Mouse (Mus musculus) hindbrain, embryonic 15.5 days (tissue): ENCODE results near the gene Il10ra. TPM values are rescaled to one million over a fixed set of nuclear protein-coding genes. Genes with fewer than 3 reads are reported as not detected.

Experiments
- ATAC-seq: fragments of 200-750 bp; cut with Nextera tagmentation; 2 replicates; pipeline ENCODE4 v1.8.0; 2017; ENCODE audit warnings: low read depth, moderate number of reproducible peaks, moderate TSS enrichment; ENCODE audit not compliant: low FRiP score
- H3K27ac ChIP-seq: fragments of 300-500 bp; sonication (generic); replicated peaks from 2 replicates; pipeline ENCODE4 v1.5.1; 2015; ENCODE audit warnings: mild to moderate bottlenecking, inconsistent platforms
- H3K27me3 ChIP-seq: fragments of 300-500 bp; sonication (generic); 2 replicates; pipeline ENCODE4 v1.6.1; 2015; ENCODE audit warnings: control low read depth, inconsistent platforms
- H3K36me3 ChIP-seq: fragments of 300-500 bp; sonication (generic); 2 replicates; pipeline ENCODE4 v1.6.1; 2015; ENCODE audit warnings: control low read depth, inconsistent platforms
- H3K4me1 ChIP-seq: fragments of 300-500 bp; sonication (generic); replicated peaks from 2 replicates; pipeline ENCODE4 v1.6.1; 2015; ENCODE audit warnings: control low read depth, inconsistent platforms
- H3K4me2 ChIP-seq: fragments of 300-500 bp; sonication (generic); 2 replicates; pipeline ENCODE4 v1.6.1; 2015; ENCODE audit warnings: moderate library complexity, mild to moderate bottlenecking, inconsistent platforms
- H3K4me3 ChIP-seq: fragments of 300-500 bp; sonication (generic); 2 replicates; pipeline ENCODE4 v1.5.1; 2015; ENCODE audit warnings: mild to moderate bottlenecking, inconsistent platforms
- H3K9ac ChIP-seq: fragments of 300-500 bp; sonication (generic); 2 replicates; pipeline ENCODE4 v1.6.1; 2015; ENCODE audit warnings: inconsistent platforms
- H3K9me3 ChIP-seq: fragments of 300-500 bp; sonication (generic); 2 replicates; pipeline ENCODE4 v1.6.1; 2016; ENCODE audit warnings: control low read depth, inconsistent platforms
- WGBS: fragments of 180-500 bp; shearing (Covaris S2); methylation state at CpG from one replicate; pipeline ENCODE4 v1.1.7; 2015; 5-methylcytosine and 5-hydroxymethylcytosine counted together
- polyA plus RNA-seq: library from polyadenylated mRNA; unstranded; fragments of >200 nt; fragmentation: Nextera tagmentation; extraction: Ambion mirVana; gene quantifications from 2 replicates; pipeline ENCODE4 v1.2.1, GENCODE M21; 2015

The Il10ra gene
- polyA plus RNA-seq, 1 experiment from 2014 or later = 0.62 TPM

DNA sequence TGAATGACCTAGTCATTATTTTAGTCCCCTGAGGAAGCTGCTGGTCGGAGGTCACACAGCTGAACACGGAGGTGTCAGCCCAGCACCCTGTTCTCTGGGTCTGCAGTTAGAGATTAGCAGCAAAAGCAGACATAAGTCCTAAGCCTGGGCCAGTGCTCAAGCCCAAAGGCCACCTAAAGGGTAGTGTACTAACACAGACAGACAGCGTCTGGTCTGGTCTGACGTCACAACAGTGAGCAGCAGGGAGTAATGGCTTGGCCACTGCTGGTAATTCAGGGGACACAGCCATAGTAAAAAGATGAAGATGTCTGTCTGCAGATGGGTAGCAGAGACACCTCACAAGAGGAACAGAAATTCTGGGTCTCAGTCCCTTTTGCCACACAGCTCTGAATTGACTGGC is 14.3 kb downstream of the Il10ra start:
- WGBS = 64% methylated on average over 4 of the region's 4 CpGs
- Histone ChIP-seq H3K9ac (no peak overlapping the region), H3K9me3 (no peaks in the 10 kb centered on the region), H3K27me3 (no peaks in the 10 kb centered on the region), H3K36me3 (no peaks in the 10 kb centered on the region), H3K4me2 (no peak overlapping the region), H3K4me3 (no peak overlapping the region), H3K4me1 (no peaks in the 10 kb centered on the region), H3K27ac (no peak overlapping the region)
- no peak for ATAC-seq

GRCm38 (mm10) chr9:45254021-45254420 is 14.9 kb downstream of the Il10ra start:
- no peak overlapping the region for H3K4me3 ChIP-seq
- H3K9me3 ChIP-seq = no peaks in the 10 kb centered on the region
- no peak overlapping the region for H3K9ac ChIP-seq
- no peaks in the 10 kb centered on the region for H3K36me3 ChIP-seq
- no peaks in the 10 kb centered on the region for H3K4me1 ChIP-seq
- 49% methylated on average over 6 of the region's 6 CpGs for WGBS
- no peak overlapping the region for H3K27ac ChIP-seq
- no peak for ATAC-seq
- H3K27me3 ChIP-seq = no peaks in the 10 kb centered on the region
- no peak overlapping the region for H3K4me2 ChIP-seq

- H3K36me3 ChIP-seq = no peaks in the 10 kb centered on the region
- no peak overlapping the region for H3K4me2 ChIP-seq
- no peak for ATAC-seq
- H3K4me1 ChIP-seq = no peaks in the 10 kb centered on the region
- WGBS = 81% methylated on average over 6 of the region's 6 CpGs
- no peaks in the 10 kb centered on the region for H3K27me3 ChIP-seq
- no peak overlapping the region for H3K4me3 ChIP-seq
- H3K9me3 ChIP-seq = no peaks in the 10 kb centered on the region
- H3K9ac ChIP-seq = no peak overlapping the region
- no peak overlapping the region for H3K27ac ChIP-seq
Observed at GRCm38 (mm10) chr9:45252395-45252794, 16.6 kb downstream of the Il10ra start.

DNA sequence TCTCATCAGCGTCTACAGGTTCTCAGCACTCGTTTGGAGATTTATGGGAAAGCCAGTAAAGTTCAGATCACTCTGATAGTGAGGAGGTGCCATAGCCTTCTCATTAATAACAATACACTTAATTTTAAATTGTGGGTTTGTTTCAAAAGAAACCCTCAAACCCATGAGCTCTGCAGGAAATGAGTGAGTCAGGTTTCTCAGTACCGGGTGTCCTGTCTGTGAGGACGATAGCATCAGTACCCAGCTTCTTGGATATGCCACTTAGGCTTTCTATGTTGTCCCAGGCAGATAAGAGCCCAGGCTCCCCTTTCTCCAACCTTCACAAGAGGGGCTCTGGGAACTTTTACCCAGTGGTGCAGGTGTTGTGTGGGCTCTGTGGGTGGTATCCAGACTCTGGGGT is 17.0 kb downstream of the Il10ra start:
- no peak overlapping the region for H3K4me2 ChIP-seq
- no peaks in the 10 kb centered on the region for H3K9me3 ChIP-seq
- H3K4me3 ChIP-seq = no peak overlapping the region
- no peak overlapping the region for H3K9ac ChIP-seq
- ATAC-seq = no peak
- no peaks in the 10 kb centered on the region for H3K27me3 ChIP-seq
- no peaks in the 10 kb centered on the region for H3K36me3 ChIP-seq
- WGBS = 84% methylated on average over 4 of the region's 4 CpGs
- no peak overlapping the region for H3K27ac ChIP-seq
- H3K4me1 ChIP-seq = no peaks in the 10 kb centered on the region

DNA sequence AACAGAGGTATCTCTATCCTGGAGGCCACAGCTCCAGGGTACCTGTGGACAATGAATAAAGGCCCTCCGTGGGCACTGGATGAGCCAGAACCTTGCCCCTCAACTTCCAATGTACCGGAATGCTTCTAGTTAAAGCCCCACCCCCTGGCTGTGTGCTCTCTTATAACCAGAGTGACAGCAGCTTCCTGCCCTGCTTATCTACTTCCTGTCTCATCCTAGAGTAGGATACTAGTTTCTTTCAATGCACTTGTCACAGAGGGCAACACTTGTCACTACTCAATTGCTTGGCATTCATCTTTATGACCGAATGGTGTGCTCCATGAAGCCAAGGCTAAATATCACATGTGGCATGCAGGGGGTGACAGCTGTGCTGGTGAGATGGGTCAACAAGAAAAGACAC is 17.7 kb downstream of the Il10ra start:
- H3K4me3 ChIP-seq = no peak overlapping the region
- no peak overlapping the region for H3K27ac ChIP-seq
- no peak overlapping the region for H3K9ac ChIP-seq
- no peaks in the 10 kb centered on the region for H3K27me3 ChIP-seq
- no peak overlapping the region for H3K4me2 ChIP-seq
- H3K4me1 ChIP-seq = no peaks in the 10 kb centered on the region
- 88% methylated on average over 3 of the region's 3 CpGs for WGBS
- H3K36me3 ChIP-seq = no peaks in the 10 kb centered on the region
- no peaks in the 10 kb centered on the region for H3K9me3 ChIP-seq
- ATAC-seq = no peak

- Histone ChIP-seq H3K9ac (no peak overlapping the region), H3K4me2 (no peak overlapping the region), H3K27me3 (no peaks in the 10 kb centered on the region), H3K4me1 (no peaks in the 10 kb centered on the region), H3K27ac (no peak overlapping the region), H3K9me3 (no peaks in the 10 kb centered on the region), H3K4me3 (no peak overlapping the region), H3K36me3 (no peaks in the 10 kb centered on the region)
- WGBS = 86% methylated on average over 7 of the region's 7 CpGs
- no peak for ATAC-seq
Observed at GRCm38 (mm10) chr9:45250306-45250705, 18.6 kb downstream of the Il10ra start.

DNA sequence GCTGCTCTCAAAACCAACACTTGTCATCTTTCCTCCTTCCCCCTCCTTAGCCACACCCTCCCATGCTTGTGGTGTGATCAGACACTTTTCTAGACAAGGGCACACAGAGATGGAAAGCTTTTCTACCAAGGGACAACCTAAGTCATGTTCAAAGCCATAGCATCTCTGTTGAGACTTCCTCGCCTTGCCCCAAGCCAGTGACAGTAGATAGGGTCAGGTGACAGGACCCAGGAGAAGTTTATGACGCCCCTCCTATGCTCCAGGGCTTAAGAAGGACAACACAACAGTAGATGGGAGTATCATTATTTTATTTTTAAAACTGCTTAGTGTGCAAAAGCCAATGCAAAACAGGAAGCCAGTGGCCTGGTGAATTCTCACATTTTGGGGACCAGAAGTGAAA is 21.4 kb downstream of the Il10ra start:
- Histone ChIP-seq H3K4me3 (no peak overlapping the region), H3K36me3 (no peaks in the 10 kb centered on the region), H3K4me2 (no peak overlapping the region), H3K9ac (no peak overlapping the region), H3K27me3 (no peaks in the 10 kb centered on the region), H3K4me1 (no peaks in the 10 kb centered on the region), H3K27ac (no peak overlapping the region), H3K9me3 (no peaks in the 10 kb centered on the region)
- no peak for ATAC-seq
- 76% methylated on average over 2 of the region's 2 CpGs for WGBS

GRCm38 (mm10) chr9:45246060-45246459 is 22.9 kb downstream of the Il10ra start:
- Histone ChIP-seq H3K4me3 (no peak overlapping the region), H3K27me3 (no peaks in the 10 kb centered on the region), H3K9ac (no peak overlapping the region), H3K27ac (no peak overlapping the region), H3K4me1 (no peaks in the 10 kb centered on the region), H3K36me3 (no peaks in the 10 kb centered on the region), H3K4me2 (no peak overlapping the region), H3K9me3 (no peaks in the 10 kb centered on the region)
- WGBS = 91% methylated on average over 6 of the region's 6 CpGs
- ATAC-seq = no peak

DNA sequence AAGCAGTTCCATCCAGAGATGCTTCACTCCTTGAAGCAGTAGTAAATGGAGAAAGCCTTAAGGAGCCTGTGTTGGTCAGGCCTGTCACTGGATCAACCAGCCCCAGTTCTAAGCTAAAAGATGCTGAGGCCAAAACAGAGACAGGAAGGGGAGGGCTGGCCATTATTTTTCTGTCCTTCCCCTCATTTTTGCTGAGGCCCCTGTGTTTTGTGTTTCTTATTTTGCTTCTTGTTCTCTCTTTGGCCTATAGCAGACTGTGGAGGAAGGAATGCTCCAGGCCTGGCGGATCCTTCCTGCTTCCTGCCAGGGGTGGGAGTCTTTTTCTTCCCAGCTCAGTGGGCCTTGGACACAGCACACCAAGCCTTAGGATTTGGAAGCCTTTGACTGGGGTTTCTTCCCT is 23.5 kb downstream of the Il10ra start:
- no peaks in the 10 kb centered on the region for H3K36me3 ChIP-seq
- no peak for ATAC-seq
- no peak overlapping the region for H3K4me2 ChIP-seq
- 83% methylated on average over 1 of the region's 1 CpGs for WGBS
- no peaks in the 10 kb centered on the region for H3K9me3 ChIP-seq
- no peaks in the 10 kb centered on the region for H3K27me3 ChIP-seq
- H3K4me1 ChIP-seq = no peaks in the 10 kb centered on the region
- H3K9ac ChIP-seq = no peak overlapping the region
- no peak overlapping the region for H3K4me3 ChIP-seq
- H3K27ac ChIP-seq = no peak overlapping the region

DNA sequence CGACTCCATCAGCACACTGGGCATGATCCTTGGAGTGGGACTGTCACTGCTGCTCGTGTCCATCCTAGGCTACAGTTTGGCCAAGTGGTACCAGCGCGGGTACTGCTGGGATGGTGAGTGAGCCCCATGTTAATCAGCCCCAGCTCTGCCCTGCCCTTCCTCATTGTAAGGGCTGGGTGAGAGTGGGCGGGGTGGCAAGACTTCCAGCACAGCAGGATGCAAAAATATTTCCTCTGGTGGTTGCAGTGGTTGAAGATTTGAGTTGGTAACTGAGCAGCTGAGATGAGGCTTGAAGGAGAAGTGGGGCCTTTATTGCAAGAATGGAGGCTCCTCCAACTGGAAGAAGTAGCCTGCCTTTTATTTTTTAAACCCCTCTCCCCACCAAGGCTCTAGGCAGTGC is 27.6 kb downstream of the Il10ra start:
- 73% methylated on average over 5 of the region's 5 CpGs for WGBS
- Histone ChIP-seq H3K9ac (no peak overlapping the region), H3K4me3 (no peak overlapping the region), H3K4me2 (no peak overlapping the region), H3K9me3 (no peaks in the 10 kb centered on the region), H3K4me1 (no peaks in the 10 kb centered on the region), H3K36me3 (no peaks in the 10 kb centered on the region), H3K27me3 (no peaks in the 10 kb centered on the region), H3K27ac (no peak overlapping the region)
- no peak for ATAC-seq

GRCm38 (mm10) chr9:45236744-45237143 is 32.2 kb downstream of the Il10ra start:
- H3K4me3 ChIP-seq = no peak overlapping the region
- no peak for ATAC-seq
- 44% methylated on average over 7 of the region's 7 CpGs for WGBS
- H3K27me3 ChIP-seq = no peaks in the 10 kb centered on the region
- no peaks in the 10 kb centered on the region for H3K36me3 ChIP-seq
- no peaks in the 10 kb centered on the region for H3K4me1 ChIP-seq
- H3K9me3 ChIP-seq = no peaks in the 10 kb centered on the region
- H3K9ac ChIP-seq = no peak overlapping the region
- no peak overlapping the region for H3K27ac ChIP-seq
- no peak overlapping the region for H3K4me2 ChIP-seq

DNA sequence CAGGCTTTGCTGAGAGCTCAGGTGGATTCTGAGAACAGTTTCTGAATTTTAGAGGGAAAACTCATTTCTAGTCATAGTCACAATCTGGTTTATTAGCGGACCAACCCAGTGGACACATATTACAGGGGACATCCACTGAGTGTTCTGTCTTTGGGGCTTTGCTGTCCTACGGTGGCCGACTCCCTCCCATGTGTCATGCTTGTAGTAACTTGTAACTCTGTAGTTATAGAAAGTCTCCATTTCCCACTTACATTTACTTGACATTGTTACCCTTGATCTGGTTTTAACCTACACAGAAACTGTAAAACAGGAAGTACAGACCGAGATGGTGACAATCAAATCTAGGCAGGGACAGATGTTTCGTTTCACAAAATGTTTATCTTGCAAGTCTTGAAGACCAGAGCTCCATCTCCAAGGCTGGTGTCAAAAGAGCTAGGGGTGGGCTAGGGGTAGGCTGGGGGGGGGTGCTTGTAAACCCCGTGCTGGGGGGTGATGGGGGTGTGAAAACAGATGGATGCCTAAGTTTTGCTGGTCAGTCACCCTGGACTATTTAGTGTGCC is 33.2 kb downstream of the Il10ra start:
- WGBS = 85% methylated on average over 6 of the region's 6 CpGs
- no peak for ATAC-seq

GRCm38 (mm10) chr9:45229359-45229758 is 39.6 kb downstream of the Il10ra start:
- Histone ChIP-seq H3K4me3 (no peak overlapping the region), H3K4me2 (no peak overlapping the region), H3K27me3 (no peaks in the 10 kb centered on the region), H3K27ac (no peak overlapping the region), H3K4me1 (no peaks in the 10 kb centered on the region), H3K9ac (no peak overlapping the region), H3K36me3 (no peaks in the 10 kb centered on the region), H3K9me3 (no peaks in the 10 kb centered on the region)
- WGBS = 90% methylated on average over 8 of the region's 8 CpGs
- ATAC-seq = no peak

More for the DNA sequence above, 33.2 kb downstream of the Il10ra start:
- Histone ChIP-seq H3K27me3 (no peaks in the 10 kb centered on the region), H3K9ac (no peak overlapping the region), H3K4me3 (no peak overlapping the region), H3K4me1 (no peaks in the 10 kb centered on the region), H3K4me2 (no peak overlapping the region), H3K9me3 (no peaks in the 10 kb centered on the region), H3K36me3 (no peaks in the 10 kb centered on the region), H3K27ac (no peak overlapping the region)
